Mouse (Mus musculus): Measurements from ENCODE around the gene Wdr63.
A peak's percentile ranks its signal among the peaks of the same experiment; 100 is the strongest.

The Wdr63 gene

GRCm38 (mm10) chr3:146107921-146108571, at the start of gene Wdr63:
TSS of gene Wdr63 (minus strand) at chr3:146108130.
- peak; percentile 65 to 67 for DNase-seq

GRCm38 (mm10) chr3:146156811-146157210, 48.9 kb upstream of the Wdr63 start:
- DNase-seq, result no peak

- DNase-seq, result no peak
Observed at GRCm38 (mm10) chr3:146155628-146156576, 48.0 kb upstream of the Wdr63 start.

- DNase-seq, result peak in 1 of 2 experiments; percentile 40
Observed at GRCm38 (mm10) chr3:146153862-146154611, 46.1 kb upstream of the Wdr63 start.

- DNase-seq, result no peak
Observed at GRCm38 (mm10) chr3:146152913-146153312, 45.0 kb upstream of the Wdr63 start.

GRCm38 (mm10) chr3:146152348-146152747, 44.4 kb upstream of the Wdr63 start:
- no peak for DNase-seq

GRCm38 (mm10) chr3:146151755-146152154, 43.8 kb upstream of the Wdr63 start:
- no peak for DNase-seq

GRCm38 (mm10) chr3:146151328-146151727, 43.4 kb upstream of the Wdr63 start:
- no peak for DNase-seq

- DNase-seq, result peak; percentile 53 to 69
Observed at GRCm38 (mm10) chr3:146150560-146150959, 42.6 kb upstream of the Wdr63 start.

- peak; percentile 40 to 65 for DNase-seq
Observed at GRCm38 (mm10) chr3:146150058-146150400, 42.1 kb upstream of the Wdr63 start.

GRCm38 (mm10) chr3:146149156-146150057, 41.5 kb upstream of the Wdr63 start, which contains the start of gene Mcoln2:
TSS of gene Mcoln2 (plus strand) at chr3:146149833.
- DNase-seq, result peak; percentile 9 to 61

- no peak for DNase-seq
Observed at GRCm38 (mm10) chr3:146146131-146146530, 38.2 kb upstream of the Wdr63 start.

- DNase-seq, result no peak
Observed at GRCm38 (mm10) chr3:146145501-146145900, 37.6 kb upstream of the Wdr63 start.

GRCm38 (mm10) chr3:146142523-146142922, 34.6 kb upstream of the Wdr63 start:
- DNase-seq, result no peak

- no peak for DNase-seq
Observed at GRCm38 (mm10) chr3:146140276-146140675, 32.3 kb upstream of the Wdr63 start.

GRCm38 (mm10) chr3:146136422-146136821, 28.5 kb upstream of the Wdr63 start:
- peak; percentile 38 to 45 for DNase-seq

GRCm38 (mm10) chr3:146135417-146135816, 27.5 kb upstream of the Wdr63 start:
- DNase-seq, result no peak

GRCm38 (mm10) chr3:146134834-146135233, 26.9 kb upstream of the Wdr63 start:
- no peak for DNase-seq

- DNase-seq, result no peak
Observed at GRCm38 (mm10) chr3:146127205-146127604, 19.3 kb upstream of the Wdr63 start.

GRCm38 (mm10) chr3:146123464-146123825, 15.5 kb upstream of the Wdr63 start:
- no peak for DNase-seq

- no peak for DNase-seq
Observed at GRCm38 (mm10) chr3:146122807-146123463, 15.0 kb upstream of the Wdr63 start.

- no peak for DNase-seq
Observed at GRCm38 (mm10) chr3:146122125-146122420, 14.1 kb upstream of the Wdr63 start.
